Mouse (Mus musculus) neutrophil, adult 5-6 weeks (primary cell): Measurements from ENCODE around the gene Gm28035. TPM values are rescaled to one million over a fixed set of nuclear protein-coding genes. Genes with fewer than 3 reads are reported as not detected.
A peak's percentile ranks its signal among the peaks of the same experiment; 100 is the strongest.

Experiments
- ATAC-seq: fragments of 151-379, 151-347 bp; 2 replicates; pipeline ENCODE4 v1.8.0; 2017; ENCODE audit warnings: mild to moderate bottlenecking, moderate TSS enrichment; ENCODE audit not compliant: insufficient number of reproducible peaks, poor library complexity, low FRiP score, severe bottlenecking; ENCODE audit errors: extremely low read depth
- total RNA-seq: library from RNA; stranded (forward); fragments of 200-1000 nt; gene quantifications from 2 replicates; pipeline ENCODE4 v1.2.3, GENCODE M21; 2017

Gene Gm28035
- total RNA-seq, 1 experiment from 2014 or later: 2.9 TPM

GRCm38 (mm10) chr2:30285416-30286181, 45.2 kb downstream of the Gm28035 start:
- ATAC-seq: no peak

- peak; percentile 83 for ATAC-seq
Observed at GRCm38 (mm10) chr2:30286192-30287026, 46.0 kb downstream of the Gm28035 start, which contains the start of the genes Dolk and Nup188. Gene Dolk (minus strand): TSS chr2:30286334. Gene Nup188 (plus strand): TSS chr2:30286397.

GRCm38 (mm10) chr2:30287027-30287373, 46.6 kb downstream of the Gm28035 start:
- ATAC-seq: no peak

GRCm38 (mm10) chr2:30299525-30299924, 59.2 kb downstream of the Gm28035 start:
- ATAC-seq: no peak

GRCm38 (mm10) chr2:30299966-30300365, 59.6 kb downstream of the Gm28035 start:
- no peak for ATAC-seq

- ATAC-seq: no peak
Observed at GRCm38 (mm10) chr2:30306087-30306486, 65.7 kb downstream of the Gm28035 start.

- no peak for ATAC-seq
Observed at GRCm38 (mm10) chr2:30309351-30309750, 69.0 kb downstream of the Gm28035 start.

GRCm38 (mm10) chr2:30311481-30311880, 71.1 kb downstream of the Gm28035 start:
- no peak for ATAC-seq

GRCm38 (mm10) chr2:30316136-30316535, 75.8 kb downstream of the Gm28035 start:
- no peak for ATAC-seq

- ATAC-seq: no peak
Observed at GRCm38 (mm10) chr2:30316955-30317354, 76.6 kb downstream of the Gm28035 start.

- ATAC-seq: no peak
Observed at GRCm38 (mm10) chr2:30319260-30319659, 78.9 kb downstream of the Gm28035 start.

- no peak for ATAC-seq
Observed at GRCm38 (mm10) chr2:30323111-30323510, 82.7 kb downstream of the Gm28035 start.

GRCm38 (mm10) chr2:30325296-30325695, 84.9 kb downstream of the Gm28035 start:
- no peak for ATAC-seq

- no peak for ATAC-seq
Observed at GRCm38 (mm10) chr2:30327276-30327675, 86.9 kb downstream of the Gm28035 start.

- no peak for ATAC-seq
Observed at GRCm38 (mm10) chr2:30328791-30329190, 88.4 kb downstream of the Gm28035 start.

Other genes starting within 250 kb of the Gm28035 start
- gene Wdr34, start 191.7 kb upstream of the Gm28035 start, total RNA-seq: 0.70 and 0.86 TPM in 2 replicates
- 313 and 345 TPM in 2 replicates for gene Set, start 183.2 kb upstream of the Gm28035 start, total RNA-seq
- gene Pkn3, start 162.9 kb upstream of the Gm28035 start, total RNA-seq: 1.0 and 1.8 TPM in 2 replicates
- gene Zdhhc12, start 146.9 kb upstream of the Gm28035 start, total RNA-seq: 10.1 and 11.2 TPM in 2 replicates
- gene Zer1, start 116.0 kb upstream of the Gm28035 start, total RNA-seq: 43.1 and 46.3 TPM in 2 replicates
- 40.9 and 50.9 TPM in 2 replicates for gene Tbc1d13, start 106.8 kb upstream of the Gm28035 start, total RNA-seq
- gene Endog, start 69.1 kb upstream of the Gm28035 start, total RNA-seq: 1.3 and 3.9 TPM in 2 replicates
- 8.3 and 15.7 TPM in 2 replicates for gene Spout1, start 62.1 kb upstream of the Gm28035 start, total RNA-seq
- 7.1 and 7.5 TPM in 2 replicates for gene Kyat1, start 34.7 kb upstream of the Gm28035 start, total RNA-seq
- 20.7 and 22.5 TPM in 2 replicates for gene Lrrc8a, start 2.9 kb upstream of the Gm28035 start, total RNA-seq
- gene Phyhd1, start 25.6 kb downstream of the Gm28035 start, total RNA-seq: 3.8 and 6.0 TPM in 2 replicates
- gene Gm28038, start 40.5 kb downstream of the Gm28035 start, total RNA-seq: not detected in 2 replicates
- 9.0 and 10.3 TPM in 2 replicates for gene Dolk, start 45.8 kb downstream of the Gm28035 start, total RNA-seq
- 14.6 and 14.8 TPM in 2 replicates for gene Nup188, start 45.8 kb downstream of the Gm28035 start, total RNA-seq
- gene Sh3glb2, start 118.8 kb downstream of the Gm28035 start, total RNA-seq: 39.0 and 44.3 TPM in 2 replicates
- gene Miga2, start 123.7 kb downstream of the Gm28035 start, total RNA-seq: 6.0 and 11.2 TPM in 2 replicates
- gene Dolpp1, start 151.7 kb downstream of the Gm28035 start, total RNA-seq: 19.8 and 21.2 TPM in 2 replicates
- 15.3 and 16.2 TPM in 2 replicates for gene Crat, start 175.2 kb downstream of the Gm28035 start, total RNA-seq
- gene Ptpa, start 175.5 kb downstream of the Gm28035 start, total RNA-seq: 37.4 and 47.8 TPM in 2 replicates
- 0.23 and 0.25 TPM in 2 replicates for gene Ier5l, start 233.7 kb downstream of the Gm28035 start, total RNA-seq